Mouse (Mus musculus) midbrain, embryonic 10.5 days (tissue): Measurements from ENCODE around the gene Zdhhc4. TPM values are rescaled to one million over a fixed set of nuclear protein-coding genes. Genes with fewer than 3 reads are reported as not detected.
A peak's percentile ranks its signal among the peaks of the same experiment; 100 is the strongest.

Experiments used
- DNase-seq: peaks from one replicate; pipeline ENCODE4 v3.0.0-alpha.2; 2017; ENCODE audit warnings: low spot score
- H3K27ac ChIP-seq: fragments of 300-500 bp; sonication (generic); replicated peaks from 2 replicates; pipeline ENCODE4 v1.5.1; 2016; ENCODE audit warnings: mild to moderate bottlenecking
- H3K27me3 ChIP-seq: fragments of 300-500 bp; sonication (generic); 2 replicates; pipeline ENCODE4 v1.6.1; 2016; ENCODE audit warnings: low read depth, mild to moderate bottlenecking; ENCODE audit not compliant: poor library complexity, severe bottlenecking
- H3K36me3 ChIP-seq: fragments of 300-500 bp; sonication (generic); 2 replicates; pipeline ENCODE4 v1.6.1; 2016; ENCODE audit warnings: mild to moderate bottlenecking, moderate library complexity
- H3K4me1 ChIP-seq: fragments of 300-500 bp; sonication (generic); 2 replicates; pipeline ENCODE4 v1.6.1; 2016
- H3K4me3 ChIP-seq: fragments of 300-500 bp; sonication (generic); 2 replicates; pipeline ENCODE4 v1.5.1; 2016; ENCODE audit warnings: mild to moderate bottlenecking, moderate library complexity
- H3K9me3 ChIP-seq: fragments of 300-500 bp; sonication (generic); replicated peaks from 2 replicates; pipeline ENCODE4 v1.6.1; 2016; ENCODE audit warnings: mild to moderate bottlenecking
- WGBS: fragments of 180-500 bp; shearing (Covaris S2); methylation state at CpG from one replicate; pipeline ENCODE4 v1.1.7; 2016; 5-methylcytosine and 5-hydroxymethylcytosine counted together
- polyA plus RNA-seq: library from polyadenylated mRNA; unstranded; fragments of >200 nt; fragmentation: Nextera tagmentation; extraction: Ambion mirVana; gene quantifications from 2 replicates; pipeline ENCODE4 v1.2.1, GENCODE M21; 2016

Zdhhc4 gene
- polyA plus RNA-seq, 1 experiment from 2014 or later, result 64.8 TPM

DNA sequence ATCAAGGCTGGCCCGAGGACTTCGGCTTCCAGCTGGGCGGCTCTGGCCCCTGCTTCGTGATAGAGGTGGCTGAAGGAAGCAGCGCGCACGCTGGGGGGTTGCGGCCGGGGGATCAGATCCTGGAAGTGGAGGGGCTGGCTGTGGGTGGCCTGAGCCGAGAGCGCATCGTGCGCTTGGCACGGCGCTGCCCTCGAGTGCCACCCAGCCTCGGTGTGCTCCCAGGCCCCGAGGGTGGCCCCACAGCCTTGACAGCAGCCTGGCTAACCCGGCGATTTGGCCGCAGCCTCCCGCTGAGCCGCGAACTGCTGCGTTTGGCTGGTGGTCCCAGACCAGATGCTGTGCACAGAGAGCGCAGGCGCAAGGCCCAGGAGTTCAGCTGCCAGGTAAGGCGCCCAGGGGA lies 28.5 kb upstream of the Zdhhc4 start:
- peaks cover 22% of the 10 kb centered on the region for H3K4me1 ChIP-seq
- peak overlapping the region; percentile 57; the same call in 1 of the 2 replicates for H3K27ac ChIP-seq
- H3K4me3 ChIP-seq, result peak overlapping the region; percentile 41
- H3K27me3 ChIP-seq, result peaks cover 50% of the 10 kb centered on the region
- peaks cover 6% of the 10 kb centered on the region; the same call in 1 of the 2 replicates for H3K9me3 ChIP-seq
- no peaks in the 10 kb centered on the region for H3K36me3 ChIP-seq
- DNase-seq, result no peak
- under 1% methylated on average over 28 of the region's 28 CpGs for WGBS

DNA sequence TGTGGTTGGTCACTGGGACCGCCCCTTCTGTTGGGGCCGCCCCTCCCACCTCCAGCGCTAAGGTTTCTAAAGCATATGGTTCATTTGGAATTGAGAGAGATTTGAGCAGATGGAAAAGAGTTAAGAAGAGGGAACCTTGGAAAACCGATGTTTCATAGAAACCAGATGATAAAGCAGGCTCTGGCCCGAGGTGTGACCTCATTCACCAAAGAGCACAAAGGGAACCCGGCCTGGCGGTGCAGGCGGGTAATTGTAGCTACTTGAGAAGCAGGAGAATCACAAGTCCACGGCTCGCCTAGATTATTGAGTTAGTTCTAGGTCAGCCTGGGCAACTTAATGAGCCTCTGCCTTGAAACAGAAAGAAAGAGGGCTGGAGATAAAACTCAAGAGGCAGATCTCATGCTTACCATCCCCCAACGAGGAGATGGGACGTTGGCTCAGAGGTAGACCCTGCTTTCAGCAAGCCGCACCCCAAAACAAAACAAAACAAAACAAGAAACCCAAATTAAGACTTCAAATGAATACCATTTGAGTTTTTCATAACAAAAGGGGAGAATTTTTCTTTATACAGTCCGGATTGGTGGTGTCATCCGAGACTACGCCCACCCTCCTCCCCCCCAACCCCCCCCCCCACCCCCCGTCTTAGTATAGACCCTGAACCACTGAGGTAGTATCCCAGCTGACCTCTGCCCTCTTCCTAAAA lies 27.8 kb upstream of the Zdhhc4 start, which contains the start of gene Grid2ip:
Gene Grid2ip (plus strand): TSS at position 653 of the 703 bp plus-strand sequence.
- peak; percentile 35 for DNase-seq
- Histone ChIP-seq H3K36me3 (no peaks in the 10 kb centered on the region), H3K27ac (peak within 1 kb of the TSS; percentile 57; the same call in 1 of the 2 replicates), H3K27me3 (peaks cover 46% of the 10 kb centered on the region), H3K9me3 (peaks cover 11% of the 10 kb centered on the region; the same call in 1 of the 2 replicates), H3K4me3 (peak within 1 kb of the TSS; percentile 41), H3K4me1 (peaks cover 22% of the 10 kb centered on the region)
- WGBS, result 16% methylated on average over 17 of the region's 17 CpGs

DNA sequence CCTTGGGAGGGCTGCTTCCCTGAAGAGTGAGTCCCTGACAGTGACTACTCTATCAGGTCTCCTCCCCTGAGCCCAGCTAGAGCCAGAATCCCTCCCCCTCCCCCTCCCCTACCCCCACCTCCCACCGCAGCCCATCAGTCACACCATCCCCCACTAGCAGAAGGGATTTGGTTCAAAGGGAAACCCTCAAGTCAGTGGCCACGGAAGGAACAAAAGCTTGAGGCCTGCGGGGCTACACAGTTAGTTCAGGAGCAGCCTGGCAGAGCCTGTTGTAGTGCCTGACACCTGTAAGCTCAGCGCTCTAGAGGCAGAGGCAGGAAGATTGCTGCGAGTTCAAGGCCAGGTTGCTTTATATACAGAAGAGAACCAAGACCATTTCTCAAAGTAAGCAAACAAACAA lies 27.0 kb upstream of the Zdhhc4 start:
- peaks cover 22% of the 10 kb centered on the region for H3K4me1 ChIP-seq
- no peaks in the 10 kb centered on the region for H3K36me3 ChIP-seq
- H3K27ac ChIP-seq, result no peak overlapping the region
- H3K9me3 ChIP-seq, result peaks cover 12% of the 10 kb centered on the region; the same call in 1 of the 2 replicates
- no peak overlapping the region for H3K4me3 ChIP-seq
- H3K27me3 ChIP-seq, result peaks cover 40% of the 10 kb centered on the region
- 33% methylated on average over 5 of the region's 5 CpGs for WGBS
- no peak for DNase-seq

DNA sequence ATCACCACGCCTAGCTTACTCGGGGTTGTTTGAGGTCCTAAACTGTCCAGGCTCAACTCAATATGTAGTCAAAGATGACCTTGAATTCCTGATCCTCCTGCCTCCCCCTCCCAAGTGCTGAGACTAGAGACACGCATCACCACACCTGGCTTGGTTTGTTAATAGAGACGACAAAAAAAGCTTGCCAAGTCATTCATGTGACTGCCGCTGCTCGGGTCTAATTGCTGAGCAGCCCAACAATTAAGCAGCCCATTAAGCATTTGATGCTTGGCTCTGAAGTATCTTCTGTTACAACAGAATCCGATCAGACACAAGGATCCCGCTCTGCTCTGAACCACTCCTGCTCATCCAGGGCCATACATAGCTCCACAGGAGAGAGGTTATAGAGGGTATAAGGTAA lies 17.3 kb upstream of the Zdhhc4 start:
- no peak overlapping the region for H3K4me3 ChIP-seq
- H3K27me3 ChIP-seq, result no peaks in the 10 kb centered on the region
- DNase-seq, result no peak
- no peak overlapping the region for H3K27ac ChIP-seq
- H3K4me1 ChIP-seq, result no peaks in the 10 kb centered on the region
- 81% methylated on average over 8 of the region's 8 CpGs for WGBS
- peaks cover 20% of the 10 kb centered on the region; the same call in 1 of the 2 replicates for H3K9me3 ChIP-seq
- H3K36me3 ChIP-seq, result no peaks in the 10 kb centered on the region

DNA sequence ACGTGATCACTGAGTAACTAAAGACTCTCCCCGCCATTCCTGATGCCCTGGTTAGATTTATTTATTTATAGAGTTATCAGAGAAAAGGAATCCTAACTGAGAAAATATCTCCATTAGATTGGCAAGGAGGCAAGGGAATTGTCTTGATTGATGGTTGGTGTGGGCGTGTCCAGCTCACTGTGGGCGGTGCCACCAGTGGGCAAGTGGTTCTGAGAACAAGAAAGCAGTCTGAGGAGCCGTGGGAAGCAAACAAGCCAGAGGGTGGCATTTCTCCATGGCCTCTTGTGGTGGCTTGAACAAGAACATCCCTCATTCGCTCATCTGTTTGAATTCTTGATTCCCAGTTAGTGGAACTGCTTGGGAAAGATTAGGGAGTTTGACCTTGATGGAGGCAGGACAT lies 10.5 kb upstream of the Zdhhc4 start:
- Histone ChIP-seq H3K36me3 (no peaks in the 10 kb centered on the region), H3K27ac (no peak overlapping the region), H3K9me3 (0 out of 2 replicates have a peak, but pooled peaks cover 7% of the 10 kb centered on the region), H3K4me3 (no peak overlapping the region), H3K27me3 (no peaks in the 10 kb centered on the region), H3K4me1 (0 out of 2 replicates have a peak, but pooled peaks cover 1% of the 10 kb centered on the region)
- DNase-seq, result no peak
- WGBS, result 60% methylated on average over 6 of the region's 6 CpGs

DNA sequence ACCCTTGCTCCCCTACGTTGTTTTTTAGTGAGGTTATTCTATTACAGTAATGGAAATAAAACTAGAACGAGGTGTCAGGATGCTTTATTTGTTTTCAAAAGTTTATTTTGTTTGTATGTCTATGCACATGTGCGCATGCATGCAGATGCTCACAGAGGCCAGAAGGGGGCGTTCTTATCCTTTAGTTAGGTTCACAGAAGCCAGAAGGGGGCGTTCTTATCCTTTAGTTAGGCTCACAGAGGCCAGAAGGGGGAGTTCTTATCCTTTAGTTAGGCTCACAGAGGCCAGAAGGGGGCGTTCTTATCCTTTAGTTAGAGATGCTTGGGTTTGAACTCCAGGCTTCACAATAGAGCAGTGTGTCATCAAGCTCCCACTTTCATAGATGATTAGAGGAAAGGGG lies 7.5 kb upstream of the Zdhhc4 start:
- no peaks in the 10 kb centered on the region for H3K27me3 ChIP-seq
- no peaks in the 10 kb centered on the region for H3K36me3 ChIP-seq
- H3K27ac ChIP-seq, result no peak overlapping the region
- peaks cover 8% of the 10 kb centered on the region; the same call in 1 of the 2 replicates for H3K4me1 ChIP-seq
- DNase-seq, result no peak
- H3K4me3 ChIP-seq, result no peak overlapping the region
- 67% methylated on average over 6 of the region's 6 CpGs for WGBS
- no peaks in the 10 kb centered on the region for H3K9me3 ChIP-seq

DNA sequence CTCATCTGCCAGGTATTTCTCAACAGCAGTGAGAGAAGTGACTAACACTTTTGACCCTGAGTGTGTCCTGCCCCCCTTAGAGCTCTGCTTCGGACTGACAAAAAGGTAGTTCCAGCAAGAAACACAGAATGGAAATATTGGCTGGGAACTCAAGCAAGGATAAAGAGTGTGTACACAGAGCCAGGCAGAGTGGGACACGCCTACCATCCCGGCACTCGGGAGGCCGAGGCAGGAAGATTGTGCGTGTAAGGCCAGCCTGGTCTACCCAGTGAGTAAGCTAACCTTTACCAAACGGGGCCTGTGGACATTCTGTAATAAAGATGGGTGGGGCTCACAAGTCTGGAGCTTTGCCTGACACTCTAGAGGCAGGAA lies 6.0 kb upstream of the Zdhhc4 start:
- Histone ChIP-seq H3K27me3 (no peaks in the 10 kb centered on the region), H3K36me3 (no peaks in the 10 kb centered on the region), H3K4me3 (no peak overlapping the region), H3K9me3 (no peaks in the 10 kb centered on the region), H3K4me1 (peaks cover 10% of the 10 kb centered on the region), H3K27ac (no peak overlapping the region)
- DNase-seq, result no peak
- 85% methylated on average over 7 of the region's 7 CpGs for WGBS

DNA sequence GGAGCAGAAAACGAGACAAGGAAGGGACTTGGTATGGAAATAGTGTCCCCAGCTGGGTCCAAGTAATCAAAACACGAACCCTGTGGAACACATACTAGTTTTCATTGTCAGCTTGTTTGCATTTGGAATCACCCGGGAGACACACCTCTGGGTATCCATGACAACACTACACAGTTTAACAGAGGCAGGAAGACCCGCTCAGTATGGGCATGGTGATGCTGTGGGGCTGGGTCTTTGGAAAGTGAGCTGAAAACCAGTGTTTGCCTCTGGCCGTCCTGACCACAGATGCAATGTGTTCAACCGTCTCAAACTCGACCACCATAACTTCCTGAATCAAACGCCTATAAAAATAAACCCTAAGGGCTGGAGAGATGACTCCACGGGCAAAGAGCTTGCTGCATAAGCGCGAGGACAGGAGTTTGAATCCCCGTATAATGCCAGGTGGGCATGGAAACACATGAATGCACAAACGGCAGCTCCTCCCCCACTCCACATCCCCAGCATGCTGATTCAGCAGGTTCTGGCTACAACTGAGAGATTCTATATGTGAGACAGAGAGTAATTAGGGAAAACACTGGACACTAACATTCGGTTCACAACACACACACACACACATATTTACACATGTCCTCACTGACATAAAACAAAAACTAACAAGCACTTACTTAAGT lies 5.5 kb upstream of the Zdhhc4 start:
- WGBS, result 81% methylated on average over 14 of the region's 14 CpGs
- H3K4me3 ChIP-seq, result no peak overlapping the region
- no peak for DNase-seq
- H3K4me1 ChIP-seq, result peaks cover 15% of the 10 kb centered on the region
- H3K27ac ChIP-seq, result no peak overlapping the region
- H3K27me3 ChIP-seq, result no peaks in the 10 kb centered on the region
- H3K9me3 ChIP-seq, result no peaks in the 10 kb centered on the region
- H3K36me3 ChIP-seq, result no peaks in the 10 kb centered on the region

DNA sequence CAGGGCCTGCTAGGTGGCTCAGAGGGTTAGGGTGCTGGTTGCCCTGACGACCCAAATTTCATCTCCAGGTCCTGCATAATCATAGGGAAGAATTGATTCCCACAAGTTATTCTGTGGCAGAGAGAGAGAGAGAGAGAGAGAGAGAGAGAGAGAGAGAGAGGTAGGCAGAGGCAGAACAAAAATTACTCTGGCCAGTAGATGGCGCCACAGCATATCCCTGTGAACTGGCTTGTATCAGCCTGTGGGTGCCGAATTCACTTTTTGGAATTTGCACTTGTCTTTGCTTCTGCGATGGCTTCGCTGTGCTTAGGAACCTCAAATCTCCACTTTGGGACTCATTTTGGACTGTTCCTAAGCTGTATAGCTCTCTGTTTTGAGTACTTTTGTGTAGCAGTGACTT lies 4.8 kb upstream of the Zdhhc4 start:
- Histone ChIP-seq H3K27ac (no peak overlapping the region), H3K9me3 (no peaks in the 10 kb centered on the region), H3K36me3 (no peaks in the 10 kb centered on the region), H3K27me3 (no peaks in the 10 kb centered on the region), H3K4me3 (no peak overlapping the region), H3K4me1 (peaks cover 16% of the 10 kb centered on the region)
- WGBS, result 18% methylated on average over 5 of the region's 5 CpGs
- peak; percentile 68 for DNase-seq

DNA sequence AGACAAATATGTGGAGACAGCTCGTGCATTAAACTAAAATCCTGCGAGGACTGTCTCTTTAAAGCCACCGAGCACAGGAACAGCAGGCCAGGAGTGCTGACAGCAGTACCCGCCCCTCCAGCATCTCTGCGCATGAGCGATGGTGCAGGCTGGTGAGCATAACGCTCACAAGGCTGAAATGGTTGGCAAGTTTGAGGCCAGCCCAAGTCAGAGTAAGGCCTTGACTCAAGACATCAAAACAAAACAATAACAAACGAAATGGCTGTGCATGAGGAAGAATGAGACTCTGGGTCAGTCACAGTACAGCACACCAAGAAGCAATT lies 11.8 kb downstream of the Zdhhc4 start:
- Histone ChIP-seq H3K4me3 (no peak overlapping the region), H3K27me3 (no peaks in the 10 kb centered on the region), H3K9me3 (no peaks in the 10 kb centered on the region), H3K4me1 (peaks cover 29% of the 10 kb centered on the region), H3K36me3 (peaks cover 80% of the 10 kb centered on the region), H3K27ac (no peak overlapping the region)
- no peak for DNase-seq
- 87% methylated on average over 8 of the region's 8 CpGs for WGBS

DNA sequence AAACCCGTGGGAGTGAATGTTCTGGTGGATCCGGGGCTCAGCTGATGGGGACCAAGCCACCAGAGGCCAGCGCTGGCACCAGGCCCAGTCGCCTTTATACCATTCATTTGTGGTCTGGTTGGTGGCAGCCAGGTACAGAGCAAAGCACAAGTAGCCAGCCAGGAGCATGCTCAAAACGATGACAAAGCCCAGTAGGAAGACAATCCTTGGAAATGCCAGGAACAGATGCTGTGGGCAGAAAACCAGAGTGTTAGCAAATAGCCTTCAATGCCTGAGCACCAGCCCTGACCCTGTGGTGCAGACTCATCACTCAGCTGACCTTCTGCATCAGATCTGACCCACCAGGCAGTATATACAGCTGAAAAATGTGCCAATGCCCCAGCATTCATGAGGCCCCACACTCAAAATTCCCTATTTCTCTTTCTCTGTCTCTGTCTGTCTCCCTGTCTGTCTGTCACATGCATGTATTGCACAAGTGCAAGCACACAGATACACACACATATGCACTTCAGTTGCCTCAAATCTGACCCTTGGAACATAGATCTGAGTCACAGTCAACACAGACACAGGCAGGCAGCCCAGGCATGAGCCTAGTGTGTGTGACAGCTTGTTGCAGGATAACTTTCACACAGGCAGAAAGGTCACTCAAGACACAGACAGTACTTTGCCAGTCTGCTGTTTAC lies 12.3 kb downstream of the Zdhhc4 start:
- no peaks in the 10 kb centered on the region for H3K9me3 ChIP-seq
- no peak overlapping the region for H3K27ac ChIP-seq
- no peaks in the 10 kb centered on the region for H3K27me3 ChIP-seq
- peaks cover 80% of the 10 kb centered on the region for H3K36me3 ChIP-seq
- no peak overlapping the region for H3K4me3 ChIP-seq
- H3K4me1 ChIP-seq, result peaks cover 29% of the 10 kb centered on the region
- 90% methylated on average over 5 of the region's 5 CpGs for WGBS
- DNase-seq, result no peak

DNA sequence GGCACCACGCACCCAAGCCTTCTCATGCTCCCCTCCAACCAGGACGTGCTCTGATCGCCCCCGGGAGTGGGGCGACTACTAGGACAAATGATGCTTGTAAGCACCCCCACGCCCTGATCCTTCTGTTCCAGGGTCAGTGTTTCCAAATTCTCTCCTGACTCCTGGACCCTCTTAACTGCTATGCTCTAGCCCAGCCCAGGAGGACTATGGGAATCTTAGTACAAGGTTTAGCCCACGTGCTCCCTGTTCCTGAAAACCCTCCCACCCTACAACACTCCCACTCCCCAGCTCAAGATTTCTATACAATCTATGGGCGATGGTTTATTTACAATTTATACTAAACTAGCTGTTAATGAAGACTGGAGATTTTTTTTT lies 13.6 kb downstream of the Zdhhc4 start:
- Histone ChIP-seq H3K36me3 (peaks cover 80% of the 10 kb centered on the region), H3K27ac (peak overlapping the region; percentile 99), H3K4me1 (peaks cover 29% of the 10 kb centered on the region), H3K27me3 (no peaks in the 10 kb centered on the region), H3K4me3 (peak overlapping the region; percentile 88), H3K9me3 (no peaks in the 10 kb centered on the region)
- no peak for DNase-seq
- WGBS, result 13% methylated on average over 8 of the region's 8 CpGs
